Mouse (Mus musculus) heart, embryonic 11.5 days (tissue): Measurements from ENCODE around the gene Srp54a. TPM values are rescaled to one million over a fixed set of nuclear protein-coding genes. Genes with fewer than 3 reads are reported as not detected.
A peak's percentile ranks its signal among the peaks of the same experiment; 100 is the strongest.

Experiments used
- ATAC-seq: fragments of 200-750 bp; cut with Nextera tagmentation; replicated peaks from 2 replicates; pipeline ENCODE4 v1.8.0; 2017; ENCODE audit warnings: moderate library complexity; ENCODE audit not compliant: insufficient number of reproducible peaks, low FRiP score, low TSS enrichment
- H3K27ac ChIP-seq: fragments of 300-500 bp; sonication (generic); 2 replicates; pipeline ENCODE4 v1.5.1; 2014; ENCODE audit warnings: mild to moderate bottlenecking, low read depth, low read length
- H3K27me3 ChIP-seq: fragments of 300-500 bp; sonication (generic); 2 replicates; pipeline ENCODE4 v1.6.1; 2014; ENCODE audit warnings: mild to moderate bottlenecking, low read length, mixed read lengths; ENCODE audit not compliant: control insufficient read depth, insufficient read depth
- H3K36me3 ChIP-seq: fragments of 300-500 bp; sonication (generic); 2 replicates; pipeline ENCODE4 v1.6.1; 2014; ENCODE audit warnings: mild to moderate bottlenecking, low read length, moderate library complexity, mixed read lengths; ENCODE audit not compliant: control insufficient read depth, insufficient read depth
- H3K4me1 ChIP-seq: fragments of 300-500 bp; sonication (generic); 2 replicates; pipeline ENCODE4 v1.6.1; 2014; ENCODE audit warnings: low read length; ENCODE audit not compliant: control insufficient read depth, insufficient read depth
- H3K4me2 ChIP-seq: fragments of 300-500 bp; sonication (generic); 2 replicates; pipeline ENCODE4 v1.6.1; 2014; ENCODE audit warnings: mild to moderate bottlenecking, moderate library complexity
- H3K4me3 ChIP-seq: fragments of 300-500 bp; sonication (generic); 2 replicates; pipeline ENCODE4 v1.5.1; 2014; ENCODE audit warnings: low read depth, low read length
- H3K9ac ChIP-seq: fragments of 300-500 bp; sonication (generic); 2 replicates; pipeline ENCODE4 v1.6.1; 2014; ENCODE audit warnings: mild to moderate bottlenecking, low read depth, low read length, moderate library complexity
- H3K9me3 ChIP-seq: fragments of 300-500 bp; sonication (generic); replicated peaks from 2 replicates; pipeline ENCODE4 v1.6.1; 2016; ENCODE audit warnings: low read length; ENCODE audit not compliant: control insufficient read depth
- WGBS: fragments of 180-500 bp; shearing (Covaris S2); extraction: QIAGEN DNeasy Blood & Tissue Kit; methylation state at CpG from one replicate; pipeline ENCODE4 v1.1.7; 2014; ENCODE audit not compliant: insufficient replicate concordance; 5-methylcytosine and 5-hydroxymethylcytosine counted together
- polyA plus RNA-seq: library from polyadenylated mRNA; unstranded; fragments of >200 nt; fragmentation: Nextera tagmentation; extraction: Ambion mirVana; gene quantifications from 2 replicates; pipeline ENCODE4 v1.2.1, GENCODE M21; 2014

Srp54a gene
- polyA plus RNA-seq, 1 experiment from 2014 or later, result 131 TPM

DNA sequence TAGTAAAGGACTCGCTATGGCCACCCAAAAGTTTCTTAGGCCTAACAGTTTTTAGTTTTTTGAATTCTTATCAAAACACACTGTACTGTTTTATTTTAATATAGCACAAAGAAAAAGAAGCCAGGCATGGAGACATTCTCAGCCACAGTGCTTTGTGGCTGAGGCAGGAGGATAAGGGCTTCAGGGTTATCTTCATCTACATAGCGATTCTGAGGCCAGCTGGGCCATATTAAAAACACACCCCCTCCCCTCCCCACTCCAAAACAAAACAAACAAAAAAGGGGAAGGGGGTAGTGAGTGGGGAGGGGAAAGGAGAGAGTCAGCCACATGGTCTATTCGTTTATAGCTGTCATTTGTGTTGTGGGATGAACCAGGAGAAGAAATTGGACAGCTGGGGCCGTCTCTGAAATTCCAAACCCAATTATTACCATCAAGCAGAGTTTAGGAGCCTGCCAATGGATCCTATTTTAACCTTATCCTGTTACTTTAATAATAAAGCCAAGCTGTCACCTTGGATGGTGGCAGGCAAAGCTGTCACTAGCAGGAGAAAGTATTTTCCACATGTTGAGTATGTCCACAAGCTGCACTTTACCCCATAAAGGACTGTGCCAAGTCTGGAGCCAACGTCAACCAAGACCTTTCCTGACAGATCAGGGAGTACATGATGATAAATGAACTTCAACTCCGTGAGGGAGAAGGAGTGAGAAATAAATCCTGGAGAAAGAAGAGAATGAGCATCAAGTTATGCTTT is 21.0 kb upstream of the Srp54a start:
- peaks cover 3% of the 10 kb centered on the region; the same call in 1 of the 2 replicates for H3K36me3 ChIP-seq
- peaks cover 11% of the 10 kb centered on the region for H3K4me1 ChIP-seq
- H3K27ac ChIP-seq, result no peak overlapping the region
- no peak overlapping the region for H3K9ac ChIP-seq
- 55% methylated on average over 6 of the region's 6 CpGs for WGBS
- no peaks in the 10 kb centered on the region for H3K27me3 ChIP-seq
- ATAC-seq, result no peak
- no peak overlapping the region for H3K4me3 ChIP-seq
- no peak overlapping the region for H3K4me2 ChIP-seq
- H3K9me3 ChIP-seq, result no peaks in the 10 kb centered on the region

DNA sequence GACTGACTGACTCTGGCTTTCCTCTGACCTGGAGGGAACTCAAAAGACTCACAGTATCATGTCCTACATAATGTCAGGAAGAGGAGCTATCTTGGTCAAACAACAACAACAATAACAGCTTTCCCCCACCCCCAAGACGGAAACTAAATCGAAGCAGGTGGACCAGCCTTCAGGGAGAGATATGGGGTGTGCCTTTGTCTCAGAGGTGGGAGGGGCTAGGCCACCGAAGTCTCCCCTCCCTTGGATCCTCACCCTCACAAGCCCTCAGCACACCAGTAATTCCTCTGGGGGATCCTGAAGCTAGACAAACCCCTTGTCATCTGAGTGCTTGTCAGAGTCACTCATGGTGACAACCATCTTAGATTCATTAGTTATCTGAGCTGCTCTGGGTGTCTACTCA is 20.2 kb upstream of the Srp54a start:
- no peak overlapping the region for H3K4me2 ChIP-seq
- H3K27ac ChIP-seq, result peak overlapping the region; percentile 46; the same call in 1 of the 2 replicates
- peaks cover 11% of the 10 kb centered on the region for H3K4me1 ChIP-seq
- ATAC-seq, result peak; percentile 63
- no peaks in the 10 kb centered on the region for H3K9me3 ChIP-seq
- peaks cover 3% of the 10 kb centered on the region; the same call in 1 of the 2 replicates for H3K36me3 ChIP-seq
- no peak overlapping the region for H3K9ac ChIP-seq
- H3K4me3 ChIP-seq, result no peak overlapping the region
- H3K27me3 ChIP-seq, result no peaks in the 10 kb centered on the region
- 41% methylated on average over 3 of the region's 3 CpGs for WGBS

DNA sequence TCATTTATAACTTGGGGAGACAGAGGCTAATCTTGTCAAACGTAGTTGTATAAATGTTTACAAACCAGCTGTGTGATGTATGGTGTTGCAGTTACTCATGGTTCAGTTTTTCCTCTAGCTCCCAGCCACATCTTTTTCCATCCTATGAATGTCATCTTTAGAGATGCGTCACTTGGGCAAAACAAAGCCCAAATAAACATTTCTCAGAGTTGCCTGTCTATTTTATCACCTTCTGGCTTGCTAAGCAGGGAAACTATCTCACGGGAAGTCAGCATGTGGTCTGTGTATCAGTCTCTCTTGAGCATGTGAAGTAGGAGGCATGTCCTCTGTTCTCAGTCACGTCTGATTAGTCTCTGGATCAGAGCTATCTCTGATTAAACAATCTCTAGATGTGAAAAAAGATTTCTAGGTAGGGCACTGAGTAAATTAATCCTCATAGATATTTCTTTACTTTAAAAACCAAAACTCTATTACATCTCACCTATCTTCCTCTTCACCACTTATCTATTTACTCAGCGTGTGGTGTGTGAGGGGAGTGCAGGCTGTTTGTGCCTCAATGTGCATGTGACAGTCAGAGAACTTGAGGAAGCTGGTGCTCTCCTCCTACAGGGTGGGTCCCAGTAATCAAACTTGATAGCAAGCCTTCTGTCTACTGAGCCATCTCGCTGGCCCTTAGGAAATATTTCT is 19.7 kb upstream of the Srp54a start:
- Histone ChIP-seq H3K4me2 (no peak overlapping the region), H3K27me3 (no peaks in the 10 kb centered on the region), H3K9me3 (no peaks in the 10 kb centered on the region), H3K4me3 (no peak overlapping the region), H3K9ac (no peak overlapping the region), H3K27ac (no peak overlapping the region), H3K4me1 (peaks cover 11% of the 10 kb centered on the region), H3K36me3 (peaks cover 3% of the 10 kb centered on the region; the same call in 1 of the 2 replicates)
- WGBS, result 41% methylated on average over 6 of the region's 6 CpGs
- no peak for ATAC-seq

DNA sequence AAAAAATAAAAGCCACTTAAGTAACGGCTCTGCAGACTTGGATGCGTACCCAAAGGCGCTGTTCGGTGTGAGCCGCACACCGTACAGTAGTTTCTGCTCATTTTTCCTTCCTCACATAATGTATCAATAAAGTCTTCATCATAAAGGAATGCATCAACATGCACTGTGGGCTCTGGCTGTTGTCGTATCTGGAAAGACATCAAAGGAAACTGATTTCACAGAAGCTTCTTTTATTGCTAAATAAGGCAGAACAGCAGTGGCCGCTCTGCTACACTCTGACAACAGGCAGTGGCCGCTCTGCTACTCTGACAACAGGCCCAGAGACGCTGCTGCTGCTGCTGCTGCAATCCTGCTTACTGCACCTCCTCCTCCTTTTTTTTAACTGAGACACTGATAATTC is 19.1 kb upstream of the Srp54a start:
- Histone ChIP-seq H3K9ac (no peak overlapping the region), H3K27ac (no peak overlapping the region), H3K27me3 (no peaks in the 10 kb centered on the region), H3K4me3 (no peak overlapping the region), H3K4me2 (no peak overlapping the region), H3K4me1 (peaks cover 11% of the 10 kb centered on the region), H3K9me3 (no peaks in the 10 kb centered on the region), H3K36me3 (peaks cover 3% of the 10 kb centered on the region; the same call in 1 of the 2 replicates)
- WGBS, result 74% methylated on average over 10 of the region's 10 CpGs
- ATAC-seq, result no peak

GRCm38 (mm10) chr12:55062141-55062540 is 17.9 kb upstream of the Srp54a start:
- Histone ChIP-seq H3K4me3 (no peak overlapping the region), H3K9ac (no peak overlapping the region), H3K4me2 (no peak overlapping the region), H3K27me3 (no peaks in the 10 kb centered on the region), H3K36me3 (peaks cover 3% of the 10 kb centered on the region; the same call in 1 of the 2 replicates), H3K9me3 (no peaks in the 10 kb centered on the region), H3K4me1 (peaks cover 11% of the 10 kb centered on the region), H3K27ac (no peak overlapping the region)
- ATAC-seq, result no peak
- 96% methylated on average over 1 of the region's 1 CpGs for WGBS

DNA sequence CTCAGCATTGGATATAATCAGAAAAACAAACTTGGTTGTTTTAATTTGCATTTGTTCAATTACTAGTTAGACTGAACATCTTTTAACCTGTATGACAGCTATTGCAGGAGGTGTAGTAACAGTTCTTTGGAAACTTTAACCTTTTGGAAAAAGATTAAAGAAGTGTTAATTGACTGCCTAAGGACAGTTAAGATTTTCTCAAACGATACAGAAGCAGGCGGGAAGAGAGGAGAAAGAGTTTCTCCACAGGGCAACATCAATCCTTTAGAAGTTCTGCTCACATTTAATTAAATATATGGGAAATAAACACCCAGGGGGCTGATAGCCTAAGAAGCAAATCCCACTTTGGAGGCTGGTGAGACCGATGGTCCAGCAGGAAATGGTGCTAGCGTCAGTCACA is 7.6 kb upstream of the Srp54a start:
- WGBS, result 53% methylated on average over 4 of the region's 4 CpGs
- no peaks in the 10 kb centered on the region for H3K9me3 ChIP-seq

DNA sequence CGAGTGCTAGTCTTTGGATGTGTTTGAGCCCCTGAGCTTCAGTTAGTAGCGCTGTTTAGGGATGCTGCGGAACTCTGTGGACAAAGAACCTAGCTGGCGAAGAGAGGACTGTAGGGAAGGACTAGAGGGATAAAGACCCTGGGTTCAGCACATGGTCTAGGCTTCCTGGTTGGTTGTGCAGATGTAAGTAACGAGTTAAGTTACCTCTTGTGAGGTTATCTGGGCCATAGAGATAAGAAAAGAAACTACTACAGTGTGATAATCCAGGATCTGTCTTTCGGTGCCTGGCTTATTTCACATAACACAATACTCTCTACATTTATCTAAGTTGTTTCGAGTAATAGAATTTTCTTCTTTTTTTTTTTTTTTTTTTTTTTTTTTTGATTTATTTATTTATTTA is 6.4 kb upstream of the Srp54a start:
- Histone ChIP-seq H3K9ac (no peak overlapping the region), H3K4me2 (no peak overlapping the region), H3K27me3 (no peaks in the 10 kb centered on the region), H3K36me3 (no peaks in the 10 kb centered on the region), H3K4me3 (no peak overlapping the region), H3K4me1 (peaks cover 2% of the 10 kb centered on the region; the same call in 1 of the 2 replicates), H3K9me3 (no peaks in the 10 kb centered on the region), H3K27ac (no peak overlapping the region)
- 52% methylated on average over 7 of the region's 7 CpGs for WGBS
- ATAC-seq, result no peak

More for the DNA sequence above, 7.6 kb upstream of the Srp54a start:
- Histone ChIP-seq H3K27ac (no peak overlapping the region), H3K4me2 (no peak overlapping the region), H3K9ac (no peak overlapping the region), H3K27me3 (no peaks in the 10 kb centered on the region), H3K4me3 (no peak overlapping the region), H3K4me1 (peaks cover 2% of the 10 kb centered on the region; the same call in 1 of the 2 replicates), H3K36me3 (no peaks in the 10 kb centered on the region)
- no peak for ATAC-seq

DNA sequence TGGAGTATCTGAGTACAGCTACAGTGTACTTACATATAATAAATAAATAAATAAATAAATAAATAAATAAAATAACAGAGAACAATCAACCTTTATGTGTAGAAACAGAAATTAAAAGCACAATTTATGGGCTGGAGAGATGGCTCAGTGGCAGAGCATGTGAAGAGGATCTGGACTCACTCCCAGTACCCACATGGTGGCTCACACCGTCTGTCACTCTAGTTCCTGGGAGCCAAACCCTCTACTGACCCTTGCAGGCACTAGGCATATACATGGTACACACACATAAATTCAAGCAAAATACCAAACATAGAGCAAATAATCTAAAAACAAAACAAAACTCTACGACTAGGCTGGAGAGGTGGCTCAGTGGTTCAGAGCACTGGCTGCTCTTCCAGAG is 4.8 kb upstream of the Srp54a start:
- Histone ChIP-seq H3K4me2 (no peak overlapping the region), H3K27me3 (no peaks in the 10 kb centered on the region), H3K36me3 (no peaks in the 10 kb centered on the region), H3K4me3 (no peak overlapping the region), H3K9me3 (no peaks in the 10 kb centered on the region), H3K4me1 (peaks cover 2% of the 10 kb centered on the region; the same call in 1 of the 2 replicates), H3K9ac (no peak overlapping the region), H3K27ac (no peak overlapping the region)
- no peak for ATAC-seq
- 99% methylated on average over 2 of the region's 2 CpGs for WGBS
